Comparison of ENCODE assay signal across 25 mouse cellular contexts in the genomic region with DNA sequence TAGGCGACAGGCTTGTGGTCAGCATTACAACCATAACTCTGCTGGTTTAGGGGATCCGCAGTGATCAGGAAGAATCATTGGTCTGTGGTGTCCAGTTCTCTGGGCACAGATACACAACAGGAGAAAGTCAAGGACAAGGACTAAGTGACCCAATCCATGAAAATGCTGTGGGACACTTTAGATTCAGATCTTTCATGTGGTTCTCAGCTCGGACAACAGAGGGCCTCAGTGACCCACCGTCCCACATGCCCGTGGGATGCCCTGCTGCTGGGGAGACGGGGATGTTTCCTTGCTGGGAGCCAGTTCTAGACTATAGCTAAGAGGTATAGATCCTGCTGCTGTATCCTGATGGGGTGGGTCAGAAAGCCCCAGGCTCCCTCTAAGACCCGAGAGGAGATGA. TPM values are rescaled to one million over a fixed set of nuclear protein-coding genes. Genes with fewer than 3 reads are reported as not detected.
DNase-seq lines count a peak whose midpoint lies in the region; ATAC-seq and TF ChIP-seq lines count a peak whose summit lies in the region.
"Had no signal": no experiment of that assay in that cellular context is flagged by ENCODE, and none has a peak within 500 bp of the region (broad histone marks: within the 10 kb centered on the region; RNA-seq: fewer than 3 reads in every experiment).

No protein-coding gene starts in this region.

- no peaks in the 10 kb centered on the region for H3K4me1 ChIP-seq in kidney, adult 2 months (ENCODE audit: control insufficient read depth, insufficient read depth, low read length)
- no peaks in the 10 kb centered on the region for H3K4me1 ChIP-seq in midbrain, postnatal 0 days (ENCODE audit: insufficient read depth, low read length)
- H3K4me1 ChIP-seq in midbrain, embryonic 14.5 days (ENCODE audit: control insufficient read depth, insufficient read depth, low read length), result no peaks in the 10 kb centered on the region
- H3K4me1 ChIP-seq: hindbrain, embryonic 15.5 days; liver, embryonic 13.5 days had no signal

- no peaks in the 10 kb centered on the region for H3K36me3 ChIP-seq in kidney, adult 2 months (ENCODE audit: control insufficient read depth, insufficient read depth, low read length)
- no peaks in the 10 kb centered on the region for H3K36me3 ChIP-seq in midbrain, postnatal 0 days (ENCODE audit: insufficient read depth, low read length)
- H3K36me3 ChIP-seq in midbrain, embryonic 14.5 days (ENCODE audit: control insufficient read depth, insufficient read depth, low read length), result no peaks in the 10 kb centered on the region
- H3K36me3 ChIP-seq: embryonic facial prominence, embryonic 12.5 days; heart, embryonic 13.5 days; hindbrain, embryonic 15.5 days; limb, embryonic 10.5 days; liver, embryonic 13.5 days; neural tube, embryonic 13.5 days had no signal

- H3K4me3 ChIP-seq in kidney, adult 2 months (ENCODE audit: insufficient read depth, low read depth, low read length), result no peak overlapping the region
- no peak overlapping the region for H3K4me3 ChIP-seq in midbrain, postnatal 0 days (ENCODE audit: low read depth, low read length)
- H3K4me3 ChIP-seq in midbrain, embryonic 14.5 days (replicated peaks; ENCODE audit: low read depth, low read length), result no peak overlapping the region
- H3K4me3 ChIP-seq: embryonic facial prominence, embryonic 12.5 days; heart, embryonic 13.5 days; hindbrain, embryonic 15.5 days; limb, embryonic 10.5 days; liver, embryonic 13.5 days; neural tube, embryonic 13.5 days had no signal

- no peak for DNase-seq in kidney, adult 2 months
- DNase-seq in kidney, adult 11 months, result no peak
- DNase-seq in midbrain, postnatal 0 days (ENCODE audit: low spot score), result no peak
- DNase-seq in midbrain, embryonic 14.5 days, result no peak
- peak; percentile 37 for DNase-seq in adrenal gland, postnatal 14 days
- no peak for DNase-seq in thymus, postnatal 4 days
- DNase-seq in natural killer cell, adult 2 months (ENCODE audit: low spot score in 2 of 2), result no peak
- DNase-seq: B cell, adult 2 months; cerebellum, adult 11 months; forebrain, postnatal 0 days; heart, postnatal 36 days; layer of hippocampus, postnatal 36 days; liver, embryonic 13.5 days; thymus, adult 2 months had no signal

- WGBS in kidney, adult 2 months, result 34% methylated on average over 7 of the region's 7 CpGs
- 49% methylated on average over 7 of the region's 7 CpGs for WGBS in midbrain, postnatal 0 days
- 43% methylated on average over 7 of the region's 7 CpGs for WGBS in midbrain, embryonic 14.5 days

- no peak overlapping the region for H3K4me2 ChIP-seq in midbrain, postnatal 0 days (ENCODE audit: low read depth, low read length, poor library complexity, severe bottlenecking)
- no peak overlapping the region for H3K4me2 ChIP-seq in midbrain, embryonic 14.5 days (ENCODE audit: low read length)
- H3K4me2 ChIP-seq: embryonic facial prominence, embryonic 12.5 days; heart, embryonic 13.5 days; hindbrain, embryonic 15.5 days; liver, embryonic 13.5 days; neural tube, embryonic 13.5 days had no signal

- H3K9me3 ChIP-seq in midbrain, postnatal 0 days (ENCODE audit: low read length), result no peaks in the 10 kb centered on the region
- no peaks in the 10 kb centered on the region for H3K9me3 ChIP-seq in midbrain, embryonic 14.5 days (ENCODE audit: control insufficient read depth, low read length)
- H3K9me3 ChIP-seq: embryonic facial prominence, embryonic 12.5 days; heart, embryonic 13.5 days; hindbrain, embryonic 15.5 days; limb, embryonic 10.5 days; liver, embryonic 13.5 days; neural tube, embryonic 13.5 days had no signal

- 0 out of 2 replicates have a peak, but pooled peaks have one; percentile 4 for TF ChIP-seq CTCF in kidney, adult 2 months (conservative IDR thresholded peaks at IDR 0.05; ENCODE audit: insufficient read depth, insufficient read length, low read depth, low read length)
- TF ChIP-seq CTCF in midbrain, postnatal 0 days (IDR thresholded peaks at IDR 0.05), result peak; percentile 9; the same call in 1 of the 2 replicates

- no peaks in the 10 kb centered on the region for H3K27me3 ChIP-seq in kidney, adult 2 months (replicated peaks; ENCODE audit: control insufficient read depth, insufficient read depth, low read length)
- H3K27me3 ChIP-seq in midbrain, postnatal 0 days (ENCODE audit: insufficient read depth, low read length), result no peaks in the 10 kb centered on the region
- no peaks in the 10 kb centered on the region for H3K27me3 ChIP-seq in midbrain, embryonic 14.5 days (ENCODE audit: control insufficient read depth, insufficient read depth, low read length)
- H3K27me3 ChIP-seq: hindbrain, embryonic 15.5 days; liver, embryonic 13.5 days; neural tube, embryonic 13.5 days had no signal

- no peak for ATAC-seq in midbrain, postnatal 0 days (ENCODE audit: low FRiP score)
- no peak for ATAC-seq in midbrain, embryonic 14.5 days (ENCODE audit: low FRiP score, low TSS enrichment)
- ATAC-seq: forebrain, postnatal 0 days; intestine, embryonic 16.5 days had no signal

- no peak overlapping the region for H3K27ac ChIP-seq in kidney, adult 2 months (ENCODE audit: insufficient read depth, low read depth, low read length)
- no peak overlapping the region for H3K27ac ChIP-seq in midbrain, postnatal 0 days (ENCODE audit: low read depth, low read length)
- H3K27ac ChIP-seq in midbrain, embryonic 14.5 days (replicated peaks; ENCODE audit: low read depth, low read length), result no peak overlapping the region
- H3K27ac ChIP-seq: embryonic facial prominence, embryonic 12.5 days; heart, embryonic 13.5 days; hindbrain, embryonic 15.5 days; limb, embryonic 10.5 days; liver, embryonic 13.5 days; neural tube, embryonic 13.5 days had no signal

- no peak overlapping the region for H3K9ac ChIP-seq in midbrain, postnatal 0 days (replicated peaks; ENCODE audit: low read length, poor library complexity, severe bottlenecking)
- H3K9ac ChIP-seq in midbrain, embryonic 14.5 days (replicated peaks; ENCODE audit: low read length), result no peak overlapping the region
- H3K9ac ChIP-seq: embryonic facial prominence, embryonic 12.5 days; forebrain, postnatal 0 days; heart, embryonic 13.5 days; hindbrain, embryonic 15.5 days; liver, embryonic 13.5 days; neural tube, embryonic 13.5 days had no signal

- TF ChIP-seq POLR2A in kidney, adult 2 months (IDR thresholded peaks at IDR 0.05; ENCODE audit: low read depth, low read length), result no peak

RNA-seq across cellular contexts. Expression of gene Iqcf4, which starts 27.7 kb away (rescaled TPM):
- polyA plus RNA-seq in kidney, adult 2 months (2012; rRNA removed), result 0.22 TPM in 1 of 2 replicates, not detected in the other
- not detected in 2 replicates for total RNA-seq in midbrain, postnatal 0 days (2014; rRNA removed)
- polyA plus RNA-seq in midbrain, postnatal 0 days (2015; fragmentation: Nextera tagmentation; extraction: Ambion mirVana), result not detected in 2 replicates
- not detected in 2 replicates for polyA plus RNA-seq in midbrain, embryonic 14.5 days (2014; fragmentation: Nextera tagmentation; extraction: Ambion mirVana)
- not detected in 2 replicates for total RNA-seq in adrenal gland, postnatal 14 days (2021)
- total RNA-seq: ES-E14; forebrain, postnatal 0 days; gastrocnemius, adult 18-20 months; heart, postnatal 36 days; layer of hippocampus, postnatal 36 days; monocyte, adult 5-6 weeks had no signal
- polyA plus RNA-seq: embryonic facial prominence, embryonic 12.5 days; forebrain, postnatal 0 days; heart, embryonic 13.5 days; hindbrain, embryonic 15.5 days; intestine, embryonic 16.5 days; large intestine, adult 2 months; limb, embryonic 10.5 days; liver, embryonic 13.5 days; neural tube, embryonic 13.5 days; thymus, adult 2 months had no signal

RNA-seq across cellular contexts. Expression of gene Iqcf6, which starts 27.9 kb away (rescaled TPM):
- not detected in 2 replicates for polyA plus RNA-seq in kidney, adult 2 months (2012; rRNA removed)
- total RNA-seq in midbrain, postnatal 0 days (2014; rRNA removed), result not detected in 2 replicates
- polyA plus RNA-seq in midbrain, postnatal 0 days (2015; fragmentation: Nextera tagmentation; extraction: Ambion mirVana), result not detected in 2 replicates
- not detected in 2 replicates for polyA plus RNA-seq in midbrain, embryonic 14.5 days (2014; fragmentation: Nextera tagmentation; extraction: Ambion mirVana)
- total RNA-seq in adrenal gland, postnatal 14 days (2021), result not detected in 2 replicates
- total RNA-seq: ES-E14; forebrain, postnatal 0 days; gastrocnemius, adult 18-20 months; heart, postnatal 36 days; layer of hippocampus, postnatal 36 days; monocyte, adult 5-6 weeks had no signal
- polyA plus RNA-seq: embryonic facial prominence, embryonic 12.5 days; forebrain, postnatal 0 days; gonadal fat pad, adult 2 months; heart, embryonic 13.5 days; hindbrain, embryonic 15.5 days; intestine, embryonic 16.5 days; large intestine, adult 2 months; limb, embryonic 10.5 days; liver, embryonic 13.5 days; neural tube, embryonic 13.5 days; thymus, adult 2 months had no signal

RNA-seq across cellular contexts. Expression of gene Iqcf3, which starts 37.0 kb away (rescaled TPM):
- 0.06 and 0.11 TPM in 2 replicates for polyA plus RNA-seq in kidney, adult 2 months (2012; rRNA removed)
- total RNA-seq in midbrain, postnatal 0 days (2014; rRNA removed), result not detected in 2 replicates
- not detected in 2 replicates for polyA plus RNA-seq in midbrain, postnatal 0 days (2015; fragmentation: Nextera tagmentation; extraction: Ambion mirVana)
- not detected in 2 replicates for polyA plus RNA-seq in midbrain, embryonic 14.5 days (2014; fragmentation: Nextera tagmentation; extraction: Ambion mirVana)
- total RNA-seq in adrenal gland, postnatal 14 days (2021), result not detected in 2 replicates
- total RNA-seq: ES-E14; forebrain, postnatal 0 days; gastrocnemius, adult 18-20 months; heart, postnatal 36 days; layer of hippocampus, postnatal 36 days had no signal
- polyA plus RNA-seq: embryonic facial prominence, embryonic 12.5 days; forebrain, postnatal 0 days; heart, embryonic 13.5 days; hindbrain, embryonic 15.5 days; intestine, embryonic 16.5 days; large intestine, adult 2 months; limb, embryonic 10.5 days; liver, embryonic 13.5 days; neural tube, embryonic 13.5 days had no signal

RNA-seq across cellular contexts. Expression of gene Grm2, which starts 57.4 kb away (rescaled TPM):
- polyA plus RNA-seq in kidney, adult 2 months (2012; rRNA removed), result not detected in 2 replicates
- total RNA-seq in midbrain, postnatal 0 days (2014; rRNA removed), result 22.1 and 23.0 TPM in 2 replicates
- 24.2 and 24.7 TPM in 2 replicates for polyA plus RNA-seq in midbrain, postnatal 0 days (2015; fragmentation: Nextera tagmentation; extraction: Ambion mirVana)
- polyA plus RNA-seq in midbrain, embryonic 14.5 days (2014; fragmentation: Nextera tagmentation; extraction: Ambion mirVana), result 11.7 and 13.9 TPM in 2 replicates
- total RNA-seq in adrenal gland, postnatal 14 days (2021), result not detected in 2 replicates
- total RNA-seq: gastrocnemius, adult 18-20 months; heart, postnatal 36 days; monocyte, adult 5-6 weeks had no signal
- polyA plus RNA-seq: gonadal fat pad, adult 2 months; heart, embryonic 13.5 days; intestine, embryonic 16.5 days; limb, embryonic 10.5 days; liver, embryonic 13.5 days had no signal
